ENCODE assay signal across 7 mouse cellular contexts in genomic region chr17:87797688-87798291, GRCm38 (mm10). TPM values are rescaled to one million over a fixed set of nuclear protein-coding genes. Genes with fewer than 3 reads are reported as not detected.
A peak's percentile ranks its signal among the peaks of the same experiment; 100 is the strongest.
DNase-seq lines count a peak whose midpoint lies in the region; ATAC-seq and TF ChIP-seq lines count a peak whose summit lies in the region.

Gene Kcnk12 (minus strand): TSS chr17:87797994.

- WGBS in forebrain, embryonic 14.5 days, result under 1% methylated on average over 42 of the region's 46 CpGs
- WGBS in intestine, embryonic 16.5 days, result under 1% methylated on average over 46 of the region's 46 CpGs

- DNase-seq in adrenal gland, adult 2 months, result peak; percentile 81
- DNase-seq in c-Kit-positive CD71-positive TER-119-positive erythroid progenitor cells, embryonic 14.5 days (ENCODE audit: low spot score), result peak; percentile 9
- DNase-seq in forebrain, embryonic 14.5 days (ENCODE audit: low spot score), result peak; percentile 75
- DNase-seq in left cerebral cortex, postnatal 36 days (ENCODE audit: low spot score in 2 of 2), result peak; percentile 80 to 82
- no peak for DNase-seq in thymus, postnatal 14 days

- peak within 1 kb of the TSS; percentile 60 for H3K9ac ChIP-seq in forebrain, embryonic 14.5 days (ENCODE audit: low read length)
- H3K9ac ChIP-seq in intestine, embryonic 16.5 days (ENCODE audit: low read depth, low read length), result 0 out of 2 replicates have a peak within 1 kb of the TSS, but pooled peaks have one; percentile 19

- no peaks in the 10 kb centered on the region for H3K9me3 ChIP-seq in forebrain, embryonic 14.5 days (replicated peaks; ENCODE audit: control insufficient read depth, low read length)
- H3K9me3 ChIP-seq in intestine, embryonic 16.5 days (ENCODE audit: control insufficient read depth, low read length), result no peaks in the 10 kb centered on the region

- H3K4me2 ChIP-seq in forebrain, embryonic 14.5 days (ENCODE audit: low read length), result peak within 1 kb of the TSS; percentile 94
- H3K4me2 ChIP-seq in intestine, embryonic 16.5 days (ENCODE audit: low read depth, low read length), result peak within 1 kb of the TSS; percentile 80
- peak within 1 kb of the TSS; percentile 42 for H3K4me2 ChIP-seq in myocyte (ENCODE audit: low read depth)

- H3ac ChIP-seq in myocyte (ENCODE audit: control insufficient read depth, insufficient read length), result no peak within 1 kb of the TSS

- H3K27me3 ChIP-seq in forebrain, embryonic 14.5 days (replicated peaks; ENCODE audit: control insufficient read depth, insufficient read depth, low read length), result peaks cover 58% of the 10 kb centered on the region
- H3K27me3 ChIP-seq in intestine, embryonic 16.5 days (replicated peaks; ENCODE audit: control insufficient read depth, insufficient read depth, low read length), result peaks cover 51% of the 10 kb centered on the region
- H3K27me3 ChIP-seq in myocyte (ENCODE audit: control insufficient read depth, insufficient read depth, insufficient read length), result peaks cover 28% of the 10 kb centered on the region

- H3K4me3 ChIP-seq in forebrain, embryonic 14.5 days (ENCODE audit: low read depth, low read length), result peak within 1 kb of the TSS; percentile 48
- peak within 1 kb of the TSS; percentile 49 for H3K4me3 ChIP-seq in intestine, embryonic 16.5 days (ENCODE audit: low read length)
- H3K4me3 ChIP-seq in myocyte, result no peak within 1 kb of the TSS

- intact Hi-C loops in left cerebral cortex, postnatal 36 days (cut with DNase I), result loop anchor here (2.0 to 5.0 kb wide), 2 partner anchors 53 to 70 kb away; no protein-coding TSS in a partner anchor

- no peak within 1 kb of the TSS for H3K27ac ChIP-seq in forebrain, embryonic 14.5 days (ENCODE audit: low read depth, low read length)
- H3K27ac ChIP-seq in intestine, embryonic 16.5 days (ENCODE audit: low read length), result no peak within 1 kb of the TSS

- no peaks in the 10 kb centered on the region for H3K36me3 ChIP-seq in forebrain, embryonic 14.5 days (ENCODE audit: control insufficient read depth, insufficient read depth, low read length)
- H3K36me3 ChIP-seq in intestine, embryonic 16.5 days (ENCODE audit: control insufficient read depth, insufficient read depth, low read length), result no peaks in the 10 kb centered on the region
- no peaks in the 10 kb centered on the region for H3K36me3 ChIP-seq in myocyte (ENCODE audit: control insufficient read depth, insufficient read depth)

- H3K4me1 ChIP-seq in forebrain, embryonic 14.5 days (ENCODE audit: control insufficient read depth, insufficient read depth, low read length), result peaks cover 7% of the 10 kb centered on the region
- peaks cover 21% of the 10 kb centered on the region for H3K4me1 ChIP-seq in intestine, embryonic 16.5 days (ENCODE audit: control insufficient read depth, insufficient read depth, low read length)

- no peaks in the 10 kb centered on the region for H3K79me2 ChIP-seq in myocyte (ENCODE audit: control insufficient read depth, insufficient read depth)

- TF ChIP-seq POLR2A in myocyte (IDR thresholded peaks at IDR 0.05; ENCODE audit: insufficient read length, low read depth), result no peak

- ATAC-seq in forebrain, embryonic 14.5 days, result peak; percentile 81
- peak; percentile 67 for ATAC-seq in intestine, embryonic 16.5 days

TF ChIP-seq in myocyte, 11 proteins besides CTCF, POLR2A, EP300 and RAD21:
- no peak for TF ChIP-seq SRF (IDR thresholded peaks at IDR 0.05; ENCODE audit: control insufficient read depth, insufficient read length, low read depth)
- no peak for TF ChIP-seq MYOG (IDR thresholded peaks at IDR 0.05; ENCODE audit: control insufficient read depth in 1 of 3, insufficient read depth in 1 of 3, insufficient read length in 2 of 3, low read depth in 2 of 3)
- TF ChIP-seq MAX (IDR thresholded peaks at IDR 0.05; ENCODE audit: low read depth), result no peak
- no peak for TF ChIP-seq POLR2AphosphoS2 (IDR thresholded peaks at IDR 0.05; ENCODE audit: insufficient read length, low read depth)
- TF ChIP-seq REST (IDR thresholded peaks at IDR 0.05; ENCODE audit: insufficient read depth, insufficient read length), result no peak
- no peak for TF ChIP-seq CEBPB (IDR thresholded peaks at IDR 0.05; ENCODE audit: insufficient read depth, poor library complexity, severe bottlenecking)
- no peak for TF ChIP-seq MYOD1 (IDR thresholded peaks at IDR 0.05; ENCODE audit: control insufficient read depth in 1 of 3, insufficient read length in 2 of 3, low read depth in 2 of 3)
- no peak for TF ChIP-seq USF1 (IDR thresholded peaks at IDR 0.05; ENCODE audit: low read depth)
- TF ChIP-seq TCF12 (IDR thresholded peaks at IDR 0.05; ENCODE audit: insufficient read depth, poor library complexity, severe bottlenecking), result no peak
- TF ChIP-seq E2F4 (IDR thresholded peaks at IDR 0.05; ENCODE audit: insufficient read depth), result no peak
- TF ChIP-seq TCF3 (IDR thresholded peaks at IDR 0.05; ENCODE audit: insufficient read length, low read depth), result no peak

RNA-seq across cellular contexts. Expression of gene Kcnk12, which starts in this region (rescaled TPM):
- total RNA-seq in adrenal gland, adult 2 months (2021), result under 1 TPM; 0.28 to 0.66 TPM
- polyA plus RNA-seq in adrenal gland, adult 2 months (2012; rRNA removed), result 0.72 and 1.2 TPM in 2 replicates
- 0.93 and 1.2 TPM in 2 replicates for polyA plus RNA-seq in forebrain, embryonic 14.5 days (2014; fragmentation: Nextera tagmentation; extraction: Ambion mirVana)
- not detected in 2 replicates for polyA plus RNA-seq in intestine, embryonic 16.5 days (2015; fragmentation: Nextera tagmentation; extraction: Ambion mirVana)
- total RNA-seq in left cerebral cortex, postnatal 36 days (2021), result 10 to 100 TPM; 28.7 to 33.0 TPM
- polyA plus RNA-seq in myocyte (2012; fragmentation: generic; extraction: Trizol), result 0.35 TPM

Comparison
In these comparisons a context has a peak if more than half of its experiments do, and no peak if none do; other contexts are left out.
1. RNA of gene Kcnk12 (total RNA-seq): 28.7 to 33.0 TPM in left cerebral cortex, postnatal 36 days; 0.28 to 0.66 TPM in adrenal gland, adult 2 months; every median in the first group is over 10 times any median in the second.
2. Peak in ATAC-seq, H3K4me3 ChIP-seq, H3K9ac ChIP-seq and H3K4me2 ChIP-seq in intestine, embryonic 16.5 days; RNA of the gene not detected or under 1 TPM.
3. H3K4me2 ChIP-seq: peak in every context shown above with its lines; median percentile 94 in forebrain, embryonic 14.5 days; 80 in intestine, embryonic 16.5 days; 42 in myocyte.